Mouse (Mus musculus) lung, adult 18-20 months (tissue): ENCODE data around the gene Rassf3.

Source experiments
- DNase-seq, 2 experiments: peaks; one replicate each; pipeline ENCODE4 v3.0.0; 2022; ENCODE audit warnings: mixed read lengths in 2 of 2

Rassf3 gene

DNA sequence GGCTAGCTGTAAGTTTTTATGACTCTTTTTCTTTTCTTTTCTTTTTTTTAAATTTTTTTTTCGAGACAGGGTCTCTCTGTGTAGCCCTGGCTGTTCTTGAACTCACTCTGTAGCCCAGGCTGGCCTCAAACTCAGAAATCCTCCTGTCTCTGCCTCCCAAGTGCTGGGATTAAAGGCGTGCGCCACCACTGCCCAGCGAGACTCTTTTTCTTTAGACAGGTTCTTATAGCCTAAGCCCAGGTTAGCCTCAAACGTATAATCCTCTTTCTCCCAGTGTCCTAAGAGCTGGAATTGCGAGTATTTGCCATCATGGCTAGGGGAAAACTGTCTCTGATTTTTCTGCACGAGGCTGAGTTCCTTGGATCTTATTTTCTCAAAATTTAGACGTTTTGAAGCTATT lies 112.9 kb downstream of the Rassf3 start:
- no peak for DNase-seq

GRCm38 (mm10) chr10:121360358-121360757 lies 115.8 kb downstream of the Rassf3 start:
- DNase-seq: no peak
